Mouse (Mus musculus) monocyte, adult 2 months (primary cell): Measurements from ENCODE around the gene Vwa3b.

Experiments used
- DNase-seq, 2 experiments: peaks; one replicate each; pipeline ENCODE4 v3.0.0; 2022; ENCODE audit warnings: low spot score in 2 of 2, low read depth in 1 of 2

Vwa3b gene

DNA sequence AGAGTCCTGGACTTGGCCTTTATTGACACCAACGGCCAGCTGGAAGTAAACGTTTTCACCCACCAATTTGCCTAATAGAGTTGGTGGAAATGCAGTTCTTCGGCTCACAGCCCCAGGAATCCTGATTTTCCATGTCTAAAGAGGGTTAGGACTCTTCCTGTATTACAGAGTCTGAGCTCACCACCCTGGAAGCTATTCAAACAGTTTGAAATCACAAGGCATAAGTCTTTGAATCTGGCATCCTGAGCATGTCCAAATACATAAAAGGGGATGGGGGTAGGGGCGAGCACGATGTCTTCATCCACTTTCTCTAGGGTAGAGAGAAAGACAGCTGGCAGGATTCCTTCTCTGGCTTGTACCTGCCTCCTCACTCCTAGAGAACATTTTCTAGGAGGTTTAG is 34.5 kb downstream of the Vwa3b start:
- no peak for DNase-seq

DNA sequence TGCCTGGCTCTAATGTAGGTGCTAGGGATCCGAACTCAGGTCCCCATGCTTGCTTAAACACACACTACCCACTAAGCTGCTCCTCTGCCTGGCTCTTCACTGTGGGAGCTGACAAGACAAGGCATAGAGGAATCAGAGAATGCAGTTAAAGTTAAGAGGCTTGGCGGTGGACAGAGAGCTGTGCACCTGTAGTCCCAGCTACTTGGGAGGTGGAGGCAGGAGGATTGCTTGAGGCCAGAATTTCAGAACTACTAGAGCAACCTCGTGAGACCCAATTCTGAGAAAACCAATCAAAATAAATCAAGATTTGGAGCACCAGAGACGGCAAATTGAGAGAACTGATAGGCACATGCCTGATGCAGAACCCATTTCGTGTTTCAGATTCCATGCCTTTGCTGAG is 36.7 kb downstream of the Vwa3b start:
- DNase-seq, result no peak

DNA sequence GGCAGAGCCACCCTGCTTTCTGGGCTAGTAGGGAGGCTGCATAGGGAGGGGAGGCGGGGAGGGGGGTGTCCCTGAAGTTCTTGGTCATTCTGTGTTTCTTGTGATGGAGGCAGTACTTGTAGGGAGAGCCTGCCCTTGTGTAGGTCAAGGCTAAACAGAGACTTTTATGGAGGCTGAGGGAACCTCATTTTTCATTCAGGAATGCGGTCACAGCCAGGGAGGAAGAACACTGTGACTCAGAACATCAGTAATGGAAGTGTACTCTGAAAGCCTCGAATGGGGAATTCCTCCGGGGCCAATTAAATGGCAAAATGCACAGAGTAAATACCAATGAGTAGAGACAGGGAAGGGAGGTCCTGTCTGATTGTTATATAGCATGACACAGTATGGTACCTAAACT is 37.4 kb downstream of the Vwa3b start:
- no peak for DNase-seq

DNA sequence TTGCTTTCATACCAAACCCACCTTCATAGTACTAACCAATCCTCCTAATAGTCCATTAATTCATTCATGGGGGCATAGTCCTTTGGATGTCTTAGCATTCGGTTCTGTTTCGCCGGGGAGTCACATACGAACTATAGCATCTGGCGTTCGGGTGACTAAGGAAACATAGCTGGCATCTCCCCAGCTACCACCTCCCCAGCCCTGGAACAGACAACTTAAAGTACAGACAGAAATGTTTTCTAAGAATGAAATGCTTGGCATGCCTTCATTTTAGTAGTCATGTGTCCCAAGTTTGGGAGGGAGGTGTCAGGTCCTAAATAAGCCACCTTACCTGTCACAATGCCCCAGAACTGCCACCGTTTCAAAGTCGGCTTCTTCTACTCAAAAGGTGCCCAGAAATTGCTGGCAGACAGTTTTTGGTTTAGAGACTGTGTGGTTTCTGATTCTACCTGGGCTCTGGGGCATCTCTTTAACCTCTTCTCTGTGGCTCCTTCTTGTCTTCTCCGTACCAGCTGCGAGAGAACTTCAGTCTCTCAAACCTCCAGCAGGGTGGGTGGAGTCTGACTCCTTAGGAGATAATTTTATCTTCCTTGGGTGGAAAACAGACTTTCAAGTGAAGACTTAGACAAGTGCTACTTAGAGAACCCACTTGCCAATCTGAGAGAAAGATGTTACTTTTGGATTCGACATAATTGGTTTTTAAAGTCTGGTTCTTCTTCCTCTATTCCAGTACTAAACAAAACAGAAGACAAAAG is 39.4 kb downstream of the Vwa3b start:
- DNase-seq, result no peak

DNA sequence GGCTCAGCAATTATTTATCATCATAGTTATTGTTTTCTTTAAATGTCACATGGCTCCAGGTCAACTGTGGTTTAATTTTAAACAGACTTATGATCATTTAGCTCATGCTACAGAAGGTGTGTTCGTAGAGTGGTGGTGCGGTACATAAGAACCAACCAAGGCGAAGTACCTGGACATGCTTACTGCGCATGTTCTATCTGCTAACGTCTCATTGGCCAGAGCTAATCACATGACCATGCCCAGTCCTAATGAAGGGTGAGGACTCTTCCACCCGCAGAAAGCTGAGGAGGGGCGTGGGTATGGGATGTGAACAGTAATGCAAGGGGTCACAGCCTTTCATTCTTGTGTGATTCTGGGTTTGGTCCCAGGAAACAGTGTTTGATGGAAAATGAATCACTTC is 49.4 kb downstream of the Vwa3b start:
- DNase-seq, result no peak

DNA sequence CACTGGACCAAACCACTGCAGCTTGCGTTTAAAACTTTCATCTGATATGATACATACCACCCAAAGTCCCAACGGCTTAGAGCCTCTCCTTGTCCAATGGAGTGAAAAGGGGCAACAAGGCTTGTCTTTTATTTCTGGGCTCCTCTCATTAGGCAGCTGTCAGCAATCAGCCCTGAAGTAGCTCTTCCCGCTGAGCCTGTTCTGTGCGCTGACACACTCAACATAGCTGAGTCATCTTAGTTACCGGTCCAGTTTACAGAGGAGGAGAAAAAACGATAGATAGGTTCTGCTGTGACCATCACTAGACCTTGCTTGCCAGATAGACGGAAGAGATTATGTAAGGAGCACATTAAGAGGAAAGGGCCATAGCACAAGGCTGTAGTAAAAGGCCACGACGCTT is 50.9 kb downstream of the Vwa3b start:
- DNase-seq, result no peak

DNA sequence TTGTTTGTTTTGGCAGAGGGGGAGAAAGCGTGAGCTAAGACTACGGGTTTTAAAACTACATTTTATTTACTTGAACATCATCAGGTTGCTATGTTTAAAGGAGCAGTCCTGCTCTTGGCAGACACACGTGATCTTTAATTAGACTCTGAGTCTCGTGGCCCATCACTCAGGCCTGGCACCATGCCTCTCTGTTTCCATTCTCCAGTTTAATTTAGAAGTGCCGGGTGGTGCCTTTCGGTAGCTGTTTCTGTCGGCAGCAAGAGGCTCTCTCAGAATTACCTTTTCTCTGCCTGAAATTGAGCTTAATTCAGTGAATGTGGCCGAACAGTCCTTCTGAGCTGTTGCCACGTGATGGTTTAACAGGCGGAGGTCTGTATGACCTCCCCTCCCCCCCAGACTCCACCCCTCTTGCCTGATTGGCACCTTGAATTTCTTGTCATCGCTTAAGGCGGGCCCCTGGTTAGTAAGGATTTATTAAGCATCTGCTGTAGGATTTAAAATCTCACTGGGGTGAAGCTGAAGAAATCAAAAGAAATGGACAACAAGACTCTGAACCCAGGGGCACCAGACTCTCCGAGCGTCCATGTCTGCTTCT is 51.7 kb downstream of the Vwa3b start:
- DNase-seq, result no peak

DNA sequence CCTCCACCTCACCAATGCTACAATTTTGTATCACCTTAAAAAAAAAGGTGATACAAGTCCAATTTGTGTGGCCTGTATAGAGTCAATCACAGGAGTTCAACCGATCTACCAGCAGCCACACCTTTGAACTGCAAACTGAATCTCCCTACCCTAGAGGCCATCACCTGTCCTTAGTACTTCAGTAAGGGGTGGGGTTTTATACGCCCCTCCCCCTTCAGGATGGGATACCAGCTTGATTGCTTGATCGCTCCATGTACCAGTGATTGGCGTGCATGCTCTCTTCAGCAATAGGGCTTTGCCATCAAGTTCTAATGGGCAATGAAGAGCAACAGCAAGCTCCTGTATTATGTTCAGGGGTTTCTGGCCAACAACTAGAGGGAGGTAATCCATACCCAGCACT is 54.0 kb downstream of the Vwa3b start:
- no peak for DNase-seq

DNA sequence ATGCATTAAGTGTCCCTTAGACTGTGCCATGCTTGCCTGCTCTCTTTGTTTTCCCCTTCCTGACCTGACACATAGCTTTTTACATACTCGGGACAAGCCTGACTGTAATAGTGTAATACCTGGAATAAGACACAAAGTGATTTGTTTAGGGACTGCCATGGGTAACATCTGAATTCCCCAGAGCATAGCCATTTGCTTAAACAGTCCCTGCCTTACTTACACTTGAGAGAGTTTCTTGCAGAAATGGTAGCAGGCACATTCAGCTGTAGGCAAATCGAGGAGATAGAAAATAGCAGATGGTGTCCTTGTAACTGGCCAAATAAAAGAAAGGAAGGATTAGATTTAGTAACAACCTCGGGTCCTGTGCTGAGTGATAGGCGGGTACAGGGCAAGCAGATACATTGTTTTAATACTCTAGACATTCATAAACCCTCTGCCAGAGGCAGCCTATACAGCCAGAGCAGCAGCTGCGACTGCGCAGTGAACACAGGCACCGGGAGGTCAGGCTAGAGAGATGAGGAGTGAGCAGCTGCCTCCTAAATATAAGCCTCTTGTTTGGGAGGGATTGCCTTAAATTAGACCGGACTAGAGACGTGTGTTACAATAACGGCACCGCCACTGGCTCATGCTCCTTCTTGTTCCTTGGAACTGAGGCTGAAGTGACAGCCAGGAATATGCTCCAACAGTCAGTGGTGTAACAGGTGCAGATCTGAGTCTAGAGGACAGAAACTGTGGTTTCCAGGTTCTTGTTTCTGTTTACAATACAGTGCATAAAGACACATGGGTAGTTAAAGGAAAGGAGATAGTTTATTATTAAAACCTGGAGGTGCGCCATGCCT is 55.2 kb downstream of the Vwa3b start:
- no peak for DNase-seq

DNA sequence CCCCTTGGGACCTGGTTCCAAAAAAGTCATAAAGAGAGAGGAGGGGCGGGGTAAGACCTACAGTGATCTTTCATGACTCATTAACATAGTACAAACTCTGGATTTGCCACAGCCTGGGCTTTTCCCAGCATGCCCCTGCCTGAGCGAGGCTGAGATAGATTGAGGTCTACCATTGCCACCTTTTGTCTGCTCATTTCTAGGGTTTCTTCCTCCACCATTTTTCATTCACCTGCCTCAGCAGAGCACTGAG is 55.7 kb downstream of the Vwa3b start:
- no peak for DNase-seq

DNA sequence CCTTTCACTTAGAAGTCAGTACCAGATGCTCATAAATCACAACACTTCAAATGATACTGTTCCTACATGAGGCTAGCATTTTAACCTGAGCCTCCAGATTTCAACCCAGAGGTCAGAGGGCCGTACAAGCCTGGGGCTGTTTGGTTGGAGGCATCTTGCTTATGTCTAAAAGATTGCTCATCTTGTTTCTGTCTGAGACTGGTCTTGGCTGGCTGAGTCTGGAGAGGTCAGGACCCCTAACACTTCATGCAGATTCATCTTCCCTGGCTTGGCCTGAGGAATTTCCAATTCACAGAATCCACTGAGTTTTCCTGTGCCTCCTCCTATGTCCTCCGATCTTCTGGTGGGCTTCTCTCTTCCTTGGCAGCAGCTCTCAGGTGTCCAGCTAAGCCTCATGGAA is 57.7 kb downstream of the Vwa3b start:
- DNase-seq, result no peak

DNA sequence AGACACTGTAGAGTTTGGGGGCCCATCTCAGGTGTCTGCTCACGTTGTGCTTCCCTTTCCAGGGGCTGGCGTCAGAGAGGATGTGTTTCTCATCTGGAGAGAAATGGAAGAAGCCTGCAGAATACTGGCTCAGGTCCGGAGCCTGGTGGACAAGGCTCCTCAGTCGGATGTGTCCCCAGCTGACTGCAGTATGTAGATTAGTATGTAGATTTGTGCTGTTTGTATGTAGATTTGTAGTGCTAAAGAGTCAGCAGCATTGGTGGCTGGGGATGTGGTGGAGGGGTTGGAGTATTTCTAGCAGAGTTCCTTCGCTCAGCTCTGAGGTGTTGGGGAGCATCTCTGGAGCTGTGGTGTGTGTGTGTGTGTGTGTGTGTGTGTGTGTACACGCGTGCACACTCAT is 58.8 kb downstream of the Vwa3b start:
- no peak for DNase-seq

DNA sequence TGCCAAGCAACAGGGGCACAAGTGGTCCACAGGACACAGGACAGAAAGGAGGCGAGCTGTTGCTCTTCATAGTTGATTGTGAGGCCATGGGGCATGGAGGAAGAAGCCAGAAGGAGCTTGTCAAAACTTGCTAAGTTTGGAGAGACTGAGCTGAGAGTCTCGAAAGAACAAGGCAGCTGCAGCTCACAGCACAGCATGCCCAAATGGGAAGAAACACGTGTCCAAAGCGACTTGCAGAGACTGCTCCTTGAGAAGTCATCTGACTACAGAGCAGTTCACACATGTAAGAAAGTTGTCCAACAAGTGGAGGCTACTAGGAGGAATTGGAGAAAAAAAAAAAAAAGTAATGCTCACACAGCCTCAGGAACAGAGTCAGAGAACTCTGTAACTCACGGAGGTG is 62.8 kb downstream of the Vwa3b start:
- DNase-seq, result no peak

DNA sequence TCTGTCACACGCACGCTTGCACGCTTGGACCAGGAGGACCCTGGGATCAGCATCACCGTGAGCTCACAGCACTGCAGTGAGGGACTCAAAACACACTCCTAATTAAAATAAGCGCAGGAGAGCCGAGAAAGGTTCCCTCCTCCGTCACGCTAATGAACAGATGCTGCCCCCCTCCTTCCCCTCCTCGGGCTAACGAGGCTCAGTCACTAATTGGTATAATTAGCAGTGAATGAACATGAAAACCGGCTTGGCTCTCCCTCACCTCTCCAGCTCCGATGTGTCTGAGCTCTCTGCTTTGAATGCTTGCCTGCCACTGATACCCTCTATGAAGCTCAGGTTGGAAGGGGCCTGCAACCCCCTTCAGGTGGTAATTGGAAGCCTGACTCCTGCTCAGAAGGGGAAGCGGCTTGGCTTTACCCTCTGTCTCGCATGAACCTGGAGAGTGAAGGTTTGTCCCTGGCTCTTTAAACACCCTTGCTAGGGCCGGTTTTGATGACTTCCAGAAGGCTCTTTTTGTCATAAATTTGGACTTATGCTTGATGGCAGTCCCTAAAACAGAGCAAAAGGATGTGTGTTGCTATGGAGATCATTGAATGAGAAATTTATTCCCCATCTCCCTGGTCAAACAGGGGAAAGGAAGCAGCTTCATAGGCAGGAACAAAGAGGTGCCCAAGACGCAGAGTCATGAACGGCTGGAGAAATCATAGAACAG is 71.1 kb downstream of the Vwa3b start:
- DNase-seq, result no peak

DNA sequence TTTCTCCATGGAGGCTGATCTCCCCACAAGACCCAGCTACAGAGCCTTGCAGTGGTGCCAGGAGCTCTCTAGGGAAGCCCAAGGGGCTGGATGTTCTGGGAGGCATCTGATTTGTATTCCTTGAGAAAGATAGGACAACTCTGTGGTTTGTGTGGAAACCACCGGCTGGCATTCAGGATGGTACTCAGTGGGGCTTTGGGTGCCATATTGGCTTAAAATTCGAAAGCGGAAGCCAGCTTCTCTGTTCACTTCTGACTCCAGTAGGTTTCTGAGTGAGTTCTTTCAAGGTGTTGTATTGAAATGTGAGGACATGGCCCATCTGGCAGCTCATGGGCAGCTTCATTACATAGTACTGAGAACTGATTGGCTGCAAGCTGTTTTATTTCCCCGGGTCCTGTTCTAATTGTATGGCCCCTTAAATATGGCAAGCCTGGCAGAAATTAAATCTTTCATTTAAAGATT is 71.7 kb downstream of the Vwa3b start:
- DNase-seq, result no peak

DNA sequence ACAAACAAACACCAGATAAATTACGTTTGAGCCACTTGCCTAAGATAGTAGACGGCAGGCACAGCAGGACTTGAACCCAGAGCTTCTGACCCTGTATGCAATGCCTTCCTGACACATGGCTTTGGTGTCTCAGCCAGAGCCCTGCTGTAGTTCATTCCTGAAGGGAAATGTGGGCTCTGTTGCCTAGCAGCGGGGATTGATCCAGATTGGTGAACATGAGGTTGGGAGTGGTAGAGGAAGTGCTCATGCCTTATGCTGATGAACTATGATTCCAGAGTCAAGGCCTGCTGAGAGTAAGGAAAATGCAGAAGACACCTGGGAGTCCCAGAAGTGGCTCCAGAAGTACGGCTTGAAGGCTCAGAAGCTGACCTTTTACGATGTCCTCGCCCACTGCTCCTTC is 74.0 kb downstream of the Vwa3b start:
- DNase-seq, result no peak

DNA sequence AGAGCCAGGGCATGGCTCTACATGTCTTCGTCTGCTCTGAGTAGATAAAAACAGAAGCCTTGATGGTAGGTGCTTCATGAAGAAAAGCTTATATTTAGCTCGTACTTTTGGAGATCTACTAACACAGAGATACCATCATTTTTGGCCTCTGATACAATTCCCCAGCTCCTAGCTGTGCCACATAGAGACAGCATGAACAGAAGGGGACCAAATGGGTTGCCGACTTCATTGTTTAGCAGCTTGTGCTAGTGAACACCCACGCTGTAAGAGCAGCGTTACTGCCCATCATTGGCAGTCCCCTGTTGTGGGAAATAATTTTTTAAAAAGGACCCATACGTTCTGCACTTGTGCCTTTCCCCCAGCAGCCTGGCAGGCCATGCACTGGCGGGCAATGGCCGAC is 74.6 kb downstream of the Vwa3b start:
- DNase-seq, result no peak

DNA sequence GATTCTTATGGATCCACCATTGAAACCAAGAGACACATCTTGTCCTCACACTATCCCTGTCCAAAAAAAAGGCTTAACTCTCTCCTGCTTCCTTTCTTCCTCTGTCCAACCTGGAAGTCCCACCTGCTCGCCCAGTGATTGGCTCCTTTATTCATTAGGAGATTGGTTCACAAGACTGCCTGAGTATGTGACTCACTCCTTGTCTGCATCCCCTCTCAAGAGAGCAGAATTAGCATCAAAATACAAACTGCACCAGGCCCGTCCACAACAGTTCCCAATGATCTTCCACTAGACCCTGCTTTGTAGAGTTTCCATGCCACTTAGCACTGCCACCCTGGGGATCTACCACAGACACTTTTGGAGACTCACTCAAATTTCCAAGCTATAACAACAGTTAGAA is 75.3 kb downstream of the Vwa3b start:
- no peak for DNase-seq

DNA sequence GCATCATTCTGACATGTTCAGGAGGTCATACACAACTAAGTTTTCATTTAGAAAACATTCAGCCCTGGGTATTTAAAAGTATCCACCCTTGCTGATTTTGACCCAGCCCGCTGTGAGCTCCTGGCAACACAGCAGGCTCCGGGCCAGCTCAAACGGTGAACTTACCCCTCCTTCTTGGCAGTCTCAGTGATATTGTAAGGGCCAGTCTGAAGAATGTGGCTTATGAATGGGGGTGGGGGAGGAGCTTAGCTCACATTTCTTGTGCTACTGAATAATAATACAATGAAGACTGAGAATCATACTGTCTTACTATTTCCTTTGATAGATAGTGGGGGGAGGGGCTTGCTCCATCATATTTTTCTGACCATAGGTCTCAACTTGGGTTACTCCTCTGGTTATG is 78.8 kb downstream of the Vwa3b start:
- DNase-seq, result no peak

DNA sequence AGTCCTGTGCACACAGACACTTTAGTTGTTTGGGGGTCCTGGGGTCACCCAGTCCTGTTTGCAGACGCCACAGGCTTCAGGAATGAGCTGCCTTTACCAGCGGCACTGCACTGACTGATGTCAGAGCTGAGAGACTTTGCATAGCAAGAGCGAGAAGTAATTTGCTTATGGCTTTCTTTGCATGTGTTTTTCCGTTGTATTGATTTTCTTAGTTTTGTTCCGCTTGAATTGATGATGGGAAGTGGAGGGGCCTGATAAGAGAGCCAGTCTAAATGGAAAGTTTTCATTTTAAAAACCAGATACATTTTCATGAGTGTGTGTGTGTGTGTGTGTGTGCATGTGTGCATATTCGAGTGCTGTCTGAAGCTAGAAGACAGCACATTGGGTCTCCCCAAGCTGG is 87.4 kb downstream of the Vwa3b start:
- no peak for DNase-seq

DNA sequence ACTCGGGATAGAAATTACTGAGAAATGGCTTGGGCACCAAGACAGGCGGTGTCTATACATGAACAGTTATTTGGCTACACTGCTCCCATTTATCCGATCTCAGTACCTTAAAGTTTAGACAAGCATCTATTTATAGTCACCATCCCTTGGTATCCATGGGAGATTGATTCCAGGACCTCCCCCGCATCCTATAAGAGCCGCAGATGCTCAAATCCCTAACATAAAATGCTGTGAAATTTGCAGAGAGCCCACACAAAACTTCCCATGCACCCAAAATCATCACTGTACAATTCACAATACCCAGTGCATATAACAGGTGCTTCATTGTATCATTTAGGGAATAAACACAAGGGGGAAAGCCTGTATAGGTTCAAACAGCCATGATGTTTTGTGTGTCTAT is 89.5 kb downstream of the Vwa3b start:
- DNase-seq, result no peak

DNA sequence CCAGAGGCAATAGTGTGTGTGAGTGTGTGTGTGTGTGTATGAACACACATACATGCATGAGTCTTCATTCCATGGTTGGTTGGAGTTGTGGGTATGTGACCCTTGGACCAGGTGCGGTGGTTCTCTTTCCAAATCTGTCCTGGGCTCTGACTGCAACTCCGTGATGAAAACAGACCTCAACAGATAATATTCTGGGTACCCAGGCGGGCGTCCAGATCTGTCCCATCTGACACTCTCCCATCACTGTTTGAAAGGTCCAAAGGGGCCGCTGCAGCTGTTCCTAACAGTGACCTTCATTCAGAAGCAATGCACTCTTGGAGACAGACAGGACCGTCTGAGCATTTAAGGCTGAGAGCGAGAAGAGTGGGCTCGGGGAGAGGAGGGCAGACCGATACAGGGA is 90.2 kb downstream of the Vwa3b start:
- no peak for DNase-seq
